Mouse (Mus musculus) kidney, adult 2 months (tissue): ENCODE measurements around the gene Derl3. TPM values are rescaled to one million over a fixed set of nuclear protein-coding genes. Genes with fewer than 3 reads are reported as not detected.
A peak's percentile ranks its signal among the peaks of the same experiment; 100 is the strongest.

Experiments
- DNase-seq: peaks from one replicate; pipeline ENCODE4 v3.0.0; 2021
- H3K27ac ChIP-seq: fragments of 200-500 bp; 2 replicates; pipeline ENCODE4 v1.5.1; 2012; ENCODE audit warnings: low read depth, low read length, control low read depth, inconsistent platforms; ENCODE audit not compliant: insufficient read depth
- H3K27me3 ChIP-seq: fragments of 200-500 bp; replicated peaks from 2 replicates; pipeline ENCODE4 v1.6.1; 2012; ENCODE audit warnings: mild to moderate bottlenecking, moderate library complexity, low read length, inconsistent platforms; ENCODE audit not compliant: control insufficient read depth, insufficient read depth
- H3K36me3 ChIP-seq: fragments of 200-500 bp; 2 replicates; pipeline ENCODE4 v1.6.1; 2012; ENCODE audit warnings: mild to moderate bottlenecking, moderate library complexity, low read length, inconsistent platforms; ENCODE audit not compliant: control insufficient read depth, insufficient read depth
- H3K4me1 ChIP-seq: fragments of 200-500 bp; 2 replicates; pipeline ENCODE4 v1.6.1; 2011; ENCODE audit warnings: low read length; ENCODE audit not compliant: control insufficient read depth, insufficient read depth
- H3K4me3 ChIP-seq: fragments of 200-500 bp; 2 replicates; pipeline ENCODE4 v1.5.1; 2011; ENCODE audit warnings: mild to moderate bottlenecking, low read depth, low read length, control low read depth; ENCODE audit not compliant: insufficient read depth
- CTCF ChIP-seq: fragments of 200-500 bp; conservative IDR thresholded peaks from 2 replicates; pipeline ENCODE4 v1.5.1; 2011; ENCODE audit warnings: low read depth, mild to moderate bottlenecking, control low read depth, low read length, moderate library complexity, mixed read lengths; ENCODE audit not compliant: insufficient read depth, insufficient read length
- POLR2A ChIP-seq: fragments of 200-500 bp; IDR thresholded peaks from one replicate; pipeline ENCODE4 v1.6.1; 2011; ENCODE audit warnings: low read depth, low read length, control low read depth
- whole genome bisulfite sequencing: fragments of 180-500 bp; shearing (Covaris S2); methylation state at CpG from one replicate; pipeline ENCODE4 v1.1.7; 2018; 5-methylcytosine and 5-hydroxymethylcytosine counted together
- polyA plus RNA-seq: library from polyadenylated mRNA; depleted of rRNA; stranded (reverse); fragments of >200 nt; gene quantifications from 2 replicates; pipeline ENCODE4 v1.2.3, GENCODE M21; 2012

Gene Derl3
- polyA plus RNA-seq, 1 experiment = 5.0 TPM

DNA sequence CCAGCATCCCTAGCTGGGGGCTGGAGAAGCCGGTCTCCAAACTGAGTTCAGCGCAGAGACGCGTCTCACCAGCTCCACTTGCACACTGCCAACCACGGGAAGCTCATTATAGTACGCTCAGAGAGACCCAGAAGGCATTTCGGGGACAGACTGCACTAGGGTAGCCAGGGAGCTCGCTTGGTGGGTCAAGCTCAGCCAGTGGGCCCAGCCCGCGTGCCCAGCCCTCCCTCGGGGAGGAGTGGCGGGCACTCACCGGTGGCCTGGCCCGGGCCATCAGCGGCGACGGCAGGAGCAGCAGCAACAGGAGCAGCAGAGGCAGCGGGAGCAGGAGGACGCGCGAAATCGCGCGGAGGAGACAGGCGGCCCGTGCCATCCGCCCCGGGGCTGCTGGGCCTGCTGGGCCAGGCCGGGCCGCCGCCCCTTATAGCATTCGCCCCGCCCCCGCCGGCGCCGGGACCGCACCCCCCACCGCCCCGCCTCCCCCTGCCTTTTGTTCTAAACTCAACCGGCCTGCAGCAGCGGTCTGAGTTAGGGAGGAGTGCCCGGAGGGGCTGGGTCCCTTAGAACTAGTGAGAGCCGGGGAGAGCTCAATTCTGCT lies 39.0 kb downstream of the Derl3 start:
- no peaks in the 10 kb centered on the region for H3K27me3 ChIP-seq
- peak overlapping the region; percentile 62 for H3K4me3 ChIP-seq
- H3K36me3 ChIP-seq = no peaks in the 10 kb centered on the region
- peak; percentile 63 for DNase-seq
- TF ChIP-seq CTCF (no peak), POLR2A (no peak)
- WGBS = 6% methylated on average over 36 of the region's 44 CpGs
- H3K27ac ChIP-seq = 0 out of 2 replicates have a peak overlapping the region, but pooled peaks have one; percentile 3
- H3K4me1 ChIP-seq = peaks cover 14% of the 10 kb centered on the region

DNA sequence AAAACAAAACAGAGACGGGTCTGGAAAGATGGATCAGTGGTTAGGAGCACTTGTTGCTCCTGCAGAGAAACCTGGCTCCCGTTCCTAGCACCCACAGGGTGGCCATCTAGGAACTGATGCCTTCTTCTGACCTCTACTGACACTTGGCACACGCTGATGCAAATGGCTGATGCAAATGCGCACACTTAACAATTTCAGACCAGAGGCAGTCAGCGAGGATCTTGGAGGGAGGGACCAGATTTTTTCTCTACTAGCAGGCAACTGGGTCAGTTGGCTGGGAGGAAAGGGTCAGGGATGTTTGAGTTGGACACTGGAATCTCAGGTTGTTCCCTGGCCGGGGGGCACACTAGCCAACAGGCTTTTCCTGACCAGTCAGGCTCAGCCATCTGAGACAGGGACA lies 39.7 kb downstream of the Derl3 start, which contains the start of gene Chchd10:
Chchd10 (plus strand) TSS at position 240 of the 400 bp plus-strand sequence.
- no peak for TF ChIP-seq POLR2A
- TF ChIP-seq CTCF = no peak

GRCm38 (mm10) chr10:75934991-75935390 lies 41.8 kb downstream of the Derl3 start:
- DNase-seq = no peak
- Histone ChIP-seq H3K4me3 (no peak overlapping the region), H3K4me1 (peaks cover 14% of the 10 kb centered on the region)

More for the DNA sequence above, 39.7 kb downstream of the Derl3 start, which contains the start of gene Chchd10:
- DNase-seq = no peak
- 35% methylated on average over 6 of the region's 6 CpGs for WGBS
- Histone ChIP-seq H3K4me3 (peak within 1 kb of the TSS; percentile 62), H3K4me1 (peaks cover 14% of the 10 kb centered on the region), H3K27ac (0 out of 2 replicates have a peak within 1 kb of the TSS, but pooled peaks have one; percentile 3), H3K36me3 (no peaks in the 10 kb centered on the region), H3K27me3 (no peaks in the 10 kb centered on the region)

GRCm38 (mm10) chr10:75935680-75936541 lies 42.7 kb downstream of the Derl3 start, which contains the start of gene Mmp11:
Gene Mmp11 (minus strand): TSS chr10:75936496.
- Histone ChIP-seq H3K27ac (peak within 1 kb of the TSS; percentile 96), H3K27me3 (no peaks in the 10 kb centered on the region), H3K36me3 (no peaks in the 10 kb centered on the region), H3K4me1 (peaks cover 8% of the 10 kb centered on the region), H3K4me3 (peak within 1 kb of the TSS; percentile 89)
- peak; percentile 95 for DNase-seq
- WGBS = 7% methylated on average over 51 of the region's 51 CpGs
- TF ChIP-seq POLR2A (peak; percentile 95), CTCF (no peak)

More at GRCm38 (mm10) chr10:75934991-75935390, 41.8 kb downstream of the Derl3 start:
- H3K36me3 ChIP-seq = no peaks in the 10 kb centered on the region
- H3K27me3 ChIP-seq = no peaks in the 10 kb centered on the region
- WGBS = 86% methylated on average over 1 of the region's 1 CpGs
- TF ChIP-seq POLR2A (no peak), CTCF (no peak)
- peak overlapping the region; percentile 91; the same call in 1 of the 2 replicates for H3K27ac ChIP-seq

DNA sequence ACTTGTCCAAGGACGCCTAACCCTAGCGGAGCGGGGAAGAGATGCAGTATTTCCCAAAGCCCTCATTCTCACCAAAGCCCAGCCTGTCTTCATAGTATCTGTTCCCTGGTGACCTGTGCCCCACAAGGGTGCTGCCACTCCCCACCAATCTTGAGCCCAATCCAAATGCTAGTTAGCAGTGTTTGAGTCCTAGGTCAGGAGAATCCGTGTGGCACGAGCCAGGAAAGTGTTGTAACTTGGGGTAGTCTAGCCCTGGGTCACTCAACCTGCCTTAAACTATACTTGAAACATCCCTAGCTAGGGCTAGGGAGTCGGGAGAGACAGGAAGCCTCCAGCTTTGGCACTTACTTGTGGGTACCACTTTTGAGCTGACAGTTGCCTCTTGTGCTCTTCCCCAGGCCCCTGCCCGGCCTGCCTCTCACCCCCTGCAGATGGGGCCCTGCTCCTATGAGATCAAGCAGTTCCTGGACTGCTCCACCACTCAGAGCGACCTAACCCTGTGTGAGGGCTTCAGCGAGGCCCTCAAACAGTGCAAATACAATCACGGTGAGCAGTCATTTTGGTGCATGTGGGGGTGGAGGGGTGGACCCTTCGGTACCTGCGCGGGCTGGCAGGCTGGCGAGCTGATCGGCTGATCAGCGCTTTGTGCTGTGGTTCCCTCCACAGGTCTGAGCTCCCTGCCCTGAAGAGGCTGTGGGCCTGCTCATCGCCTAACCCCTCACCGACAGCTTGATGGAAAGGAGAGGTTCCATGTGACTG lies 43.9 kb downstream of the Derl3 start:
- Histone ChIP-seq H3K27ac (peak overlapping the region; percentile 1; the same call in 1 of the 2 replicates), H3K4me1 (peaks cover 8% of the 10 kb centered on the region), H3K27me3 (no peaks in the 10 kb centered on the region), H3K36me3 (no peaks in the 10 kb centered on the region), H3K4me3 (peak overlapping the region; percentile 89)
- TF ChIP-seq CTCF (no peak), POLR2A (no peak)
- WGBS = 43% methylated on average over 18 of the region's 18 CpGs
- DNase-seq = peak; percentile 58

- DNase-seq = peak; percentile 53
- TF ChIP-seq CTCF (no peak), POLR2A (no peak)
- Histone ChIP-seq H3K27ac (peak overlapping the region; percentile 24; the same call in 1 of the 2 replicates), H3K4me1 (peaks cover 5% of the 10 kb centered on the region; the same call in 1 of the 2 replicates), H3K27me3 (no peaks in the 10 kb centered on the region), H3K4me3 (no peak overlapping the region), H3K36me3 (no peaks in the 10 kb centered on the region)
- WGBS = 43% methylated on average over 10 of the region's 10 CpGs
Measured at GRCm38 (mm10) chr10:75937851-75938643, 44.8 kb downstream of the Derl3 start.
